Mouse (Mus musculus) B cell, adult 2 months (primary cell): Measurements from ENCODE around the gene Zcchc24.

Experiments used
- DNase-seq, 2 experiments: peaks; one replicate each; pipeline ENCODE4 v3.0.0; 2022

Zcchc24 gene

GRCm38 (mm10) chr14:25664310-25664695, 104.5 kb downstream of the Zcchc24 start:
- DNase-seq, result no peak

GRCm38 (mm10) chr14:25663649-25664309, 105.1 kb downstream of the Zcchc24 start:
- no peak for DNase-seq
